Mouse (Mus musculus) embryo, embryonic 9.5 days (tissue): Measurements from ENCODE around the gene Cd46.

Experiments
- DNase-seq: peaks from one replicate; pipeline ENCODE4 v3.0.0-alpha.2; 2017; ENCODE audit errors: extremely low spot score

Cd46 gene

DNA sequence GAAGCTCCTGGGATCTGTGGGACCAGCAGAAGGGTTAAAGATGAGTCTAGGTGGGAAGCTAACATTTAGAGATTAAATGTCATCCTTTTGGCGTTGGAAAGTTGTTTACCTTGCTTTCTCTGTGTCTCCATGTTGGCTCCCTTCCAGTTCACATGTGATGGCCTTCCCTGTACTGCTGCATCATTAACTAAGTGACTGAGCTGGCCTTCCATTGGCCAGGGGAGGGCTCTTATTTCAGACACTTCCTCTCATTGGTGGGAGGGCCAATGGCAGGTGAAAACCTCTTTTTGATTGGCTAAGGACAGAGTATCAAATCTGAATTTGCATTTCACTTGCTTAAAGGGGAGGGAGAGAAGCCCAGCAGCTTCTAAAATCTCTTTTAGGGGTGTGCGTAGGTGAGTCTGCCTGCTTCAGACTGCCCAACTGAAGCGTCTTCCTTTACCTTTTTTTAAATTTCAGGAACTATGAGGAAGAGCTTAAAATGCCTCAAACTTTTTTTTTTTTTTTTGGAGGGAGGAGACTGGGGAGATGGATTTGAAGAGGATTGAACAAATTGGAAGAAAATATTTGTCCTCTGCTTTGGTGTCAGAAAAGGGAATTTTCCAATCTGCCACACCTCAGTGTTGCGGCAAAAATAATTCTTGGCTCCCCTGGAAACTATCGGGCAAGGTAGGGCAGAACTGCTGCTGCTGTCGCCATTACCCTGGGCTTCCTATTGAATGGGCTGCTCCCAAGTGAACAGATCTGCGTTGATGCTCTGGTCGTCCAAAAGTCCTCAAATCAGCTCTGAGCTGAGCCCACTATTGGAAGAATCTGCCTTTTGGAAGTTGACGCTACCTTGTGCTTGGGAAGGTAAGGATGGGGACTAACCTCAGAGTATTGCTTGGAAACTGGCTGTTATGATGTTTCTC, 73.7 kb downstream of the Cd46 start:
- DNase-seq: no peak

DNA sequence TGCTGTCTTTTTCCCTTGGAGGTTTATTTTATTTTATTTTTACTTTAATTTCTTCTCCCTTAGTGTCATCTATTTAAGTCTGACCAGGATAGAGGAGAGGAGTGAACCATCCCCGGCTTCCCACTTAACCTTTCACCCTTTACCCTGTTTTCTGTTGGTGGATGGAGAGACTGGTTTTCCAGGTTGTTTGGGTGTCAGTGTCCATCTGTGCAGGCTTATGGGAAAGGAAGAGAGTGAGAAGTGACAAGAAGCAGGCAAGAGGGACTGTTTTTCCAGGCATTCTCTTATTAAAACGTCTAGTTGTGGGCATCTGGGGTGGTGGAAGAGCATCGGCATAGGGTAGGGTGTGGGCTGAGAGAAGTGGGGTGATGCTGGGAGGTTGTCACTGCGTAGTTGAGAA, 74.4 kb downstream of the Cd46 start:
- DNase-seq: no peak

DNA sequence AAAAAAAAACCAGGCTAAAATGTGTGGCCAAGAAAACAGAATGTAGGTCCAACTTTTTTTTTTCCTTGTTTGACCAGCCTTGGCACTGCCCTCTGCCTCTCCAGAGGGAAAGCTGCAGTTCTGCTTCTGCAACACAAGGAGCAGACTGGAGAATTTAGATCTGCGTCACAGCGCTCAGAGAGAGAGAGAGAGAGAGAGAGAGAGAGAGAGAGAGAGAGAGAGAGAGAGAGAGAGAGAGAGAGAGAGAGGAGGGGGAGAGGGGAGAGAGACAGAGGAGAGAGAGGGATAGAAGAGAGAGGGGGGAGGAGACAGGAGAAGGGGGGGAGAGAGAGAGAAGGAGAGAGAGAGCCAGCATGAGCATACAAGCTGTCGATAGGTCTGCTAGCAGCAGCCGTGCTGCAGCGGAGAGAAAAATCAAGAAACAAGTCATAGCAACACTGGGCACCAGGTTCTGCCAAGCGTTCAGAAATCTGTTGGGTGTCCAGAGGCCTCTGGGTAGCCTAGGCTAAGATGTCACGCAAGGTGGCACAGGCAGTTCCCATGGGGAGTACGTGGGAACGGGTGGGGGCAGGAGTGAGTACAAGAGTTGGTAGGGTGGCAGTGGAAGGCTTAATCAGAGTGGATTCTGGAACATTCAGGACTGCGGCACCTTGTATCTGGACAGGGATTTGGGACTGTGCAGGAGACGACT, 75.1 kb downstream of the Cd46 start:
- no peak for DNase-seq

DNA sequence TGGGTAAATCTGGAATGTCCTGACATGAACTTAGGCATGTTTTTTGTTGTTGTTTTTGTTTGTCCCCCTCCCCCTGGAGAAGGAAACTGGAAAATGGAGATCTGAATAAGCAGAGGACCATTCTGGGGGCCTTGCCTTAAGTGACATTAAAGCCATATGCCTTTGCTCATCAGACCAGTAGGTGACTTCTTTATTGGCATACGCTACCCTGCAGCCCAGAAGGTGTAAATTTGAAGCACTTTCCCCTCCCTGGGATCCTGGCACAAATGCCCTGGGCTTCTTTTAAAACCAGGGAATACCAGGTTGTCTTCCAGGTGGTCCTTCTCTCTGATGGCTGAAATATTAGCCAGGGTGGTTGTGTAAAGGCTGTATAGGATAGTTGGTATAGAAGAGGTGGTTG, 76.8 kb downstream of the Cd46 start:
- no peak for DNase-seq

DNA sequence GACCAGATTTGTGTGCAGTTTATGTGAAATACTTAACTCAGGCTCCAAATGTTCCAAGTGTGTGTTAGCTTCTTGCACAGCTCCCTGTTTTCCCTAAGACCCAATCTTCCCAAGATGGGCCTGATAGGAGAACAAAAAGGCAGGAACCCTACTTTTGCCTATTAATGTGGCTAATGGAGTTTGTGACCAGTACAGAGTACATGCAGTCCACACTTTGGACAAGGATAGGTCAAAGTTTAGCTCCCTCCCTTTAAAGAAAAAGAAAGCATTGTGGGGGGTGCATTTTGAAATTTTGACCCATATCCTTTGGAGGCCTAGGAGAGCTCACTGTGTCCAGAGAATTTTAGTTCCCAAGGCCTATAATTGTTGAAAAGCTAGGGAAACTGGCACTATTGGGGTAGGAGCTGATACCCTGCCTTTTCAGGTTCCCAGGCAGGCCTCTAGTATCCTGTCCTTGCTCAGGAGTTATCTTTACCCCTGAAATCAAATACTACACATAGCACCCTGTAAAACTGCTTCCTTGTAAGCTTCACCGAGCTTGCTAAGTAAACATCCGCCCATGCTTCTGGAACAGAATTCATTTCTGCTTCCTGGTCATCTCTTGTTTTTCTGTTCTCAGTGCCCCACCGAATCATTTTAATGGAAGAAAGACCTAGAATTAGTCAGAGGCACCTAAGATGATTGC, 77.7 kb downstream of the Cd46 start:
- DNase-seq: no peak

DNA sequence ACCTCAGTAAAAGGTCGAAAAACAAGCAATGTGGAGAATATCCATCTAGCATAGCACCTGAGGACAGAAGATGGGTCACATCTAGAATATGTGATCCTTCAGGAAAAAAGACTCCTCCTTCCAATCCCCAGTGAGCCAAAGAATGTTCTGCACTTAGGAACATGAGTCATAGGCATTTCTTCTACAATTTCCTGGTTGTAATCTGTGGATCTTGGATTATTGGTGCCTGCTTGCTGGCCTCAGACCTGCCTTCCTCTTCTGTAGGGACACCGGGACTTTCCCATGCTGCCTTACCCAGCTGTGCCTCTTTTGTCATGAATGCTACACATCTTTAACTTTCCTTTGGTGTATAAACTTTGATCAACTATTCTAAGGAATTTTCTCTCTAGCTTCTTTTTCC, 79.5 kb downstream of the Cd46 start:
- no peak for DNase-seq

DNA sequence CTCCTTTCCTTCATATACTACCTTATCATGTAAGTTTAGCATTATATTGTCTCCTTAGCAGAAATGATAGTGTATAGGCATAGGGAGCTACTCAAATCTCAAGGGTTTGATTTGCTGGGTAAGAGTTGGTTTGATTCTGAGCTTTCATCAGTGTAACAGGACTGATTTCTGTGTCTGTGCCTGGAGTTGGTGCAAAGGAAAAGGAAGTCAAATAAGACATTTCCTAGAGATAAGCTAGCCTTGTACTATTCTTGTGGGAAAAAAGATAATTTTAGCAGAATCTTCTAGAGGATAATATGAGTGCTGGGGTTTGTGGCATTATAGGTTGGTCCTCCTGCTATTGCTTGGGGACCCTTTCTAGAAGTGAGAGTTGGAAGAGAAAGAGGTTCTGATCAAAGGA, 85.8 kb downstream of the Cd46 start:
- no peak for DNase-seq

DNA sequence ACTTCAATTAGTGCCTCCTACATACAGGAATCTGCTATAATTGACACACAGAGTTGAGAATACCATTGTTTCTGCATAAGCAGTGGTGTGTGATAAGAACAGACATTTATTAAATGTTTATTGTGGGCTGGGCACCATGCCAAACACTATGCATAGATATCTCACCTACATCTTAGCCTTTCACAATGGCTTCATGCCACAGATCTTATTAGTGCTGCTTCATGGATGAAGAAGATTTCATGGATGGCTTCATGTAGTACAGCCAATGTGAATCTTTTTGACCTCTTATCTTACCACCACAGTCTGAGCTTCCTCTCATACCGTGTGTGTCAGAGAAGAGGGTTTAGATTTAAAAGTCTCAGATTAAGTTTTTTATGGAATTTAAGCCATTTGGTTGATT, 87.9 kb downstream of the Cd46 start:
- no peak for DNase-seq

DNA sequence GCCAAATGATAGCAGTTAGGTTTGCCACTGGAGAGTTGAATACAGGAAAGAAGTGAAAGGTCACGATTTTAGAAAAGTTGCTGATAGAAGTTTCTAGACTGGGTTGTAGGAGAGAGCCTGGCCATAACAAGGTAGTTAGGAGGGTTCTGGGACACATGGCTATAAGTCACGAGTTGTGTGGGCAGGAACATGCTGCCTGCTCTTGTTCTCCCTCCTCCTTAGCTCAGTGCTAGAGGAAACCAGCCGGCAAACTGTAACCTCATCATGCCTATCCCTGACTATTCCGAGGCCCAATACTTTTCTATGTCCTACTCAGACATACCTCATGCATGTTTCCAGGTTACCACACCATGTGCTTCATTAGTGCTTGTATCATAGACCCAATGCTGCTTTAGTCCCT, 88.7 kb downstream of the Cd46 start:
- DNase-seq: no peak

DNA sequence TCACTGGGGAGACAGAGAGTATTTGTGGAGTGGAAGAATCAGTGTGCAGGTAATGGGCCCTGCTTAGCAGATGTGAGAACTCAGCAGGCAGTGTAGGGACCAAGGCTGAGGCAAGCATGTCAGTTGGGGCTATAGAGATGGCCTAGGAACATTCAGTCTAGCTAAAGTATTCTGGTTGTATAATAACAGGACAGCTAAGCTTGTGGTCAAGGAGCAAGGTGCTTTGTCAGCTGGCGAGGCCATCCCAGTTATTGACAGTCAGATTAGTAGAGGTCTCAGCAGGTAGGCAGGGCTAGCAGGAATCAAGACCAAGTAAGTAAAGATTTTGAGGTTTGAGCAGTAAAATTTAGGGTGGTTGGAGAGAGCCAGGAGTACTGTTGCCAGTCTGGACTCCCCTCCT, 93.7 kb downstream of the Cd46 start:
- no peak for DNase-seq

DNA sequence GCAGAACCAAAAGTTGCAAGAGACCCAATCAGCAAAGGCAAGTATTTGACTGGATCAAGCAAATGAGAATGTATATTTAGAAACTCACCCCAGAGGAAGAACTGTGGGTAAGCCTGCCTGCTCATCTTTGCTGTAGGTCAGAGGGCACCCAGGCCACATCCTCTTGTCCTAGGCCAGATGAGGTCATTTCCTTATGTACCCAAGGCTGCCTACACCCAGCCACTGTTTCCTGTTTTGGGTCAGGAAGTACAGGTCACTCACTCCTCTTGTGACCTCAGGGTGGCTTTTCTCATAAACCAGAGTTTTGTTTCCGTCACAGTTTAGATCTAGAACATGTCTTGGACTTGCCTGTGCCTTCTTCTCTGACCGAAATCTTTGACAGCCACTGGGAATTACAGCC, 96.9 kb downstream of the Cd46 start:
- no peak for DNase-seq

DNA sequence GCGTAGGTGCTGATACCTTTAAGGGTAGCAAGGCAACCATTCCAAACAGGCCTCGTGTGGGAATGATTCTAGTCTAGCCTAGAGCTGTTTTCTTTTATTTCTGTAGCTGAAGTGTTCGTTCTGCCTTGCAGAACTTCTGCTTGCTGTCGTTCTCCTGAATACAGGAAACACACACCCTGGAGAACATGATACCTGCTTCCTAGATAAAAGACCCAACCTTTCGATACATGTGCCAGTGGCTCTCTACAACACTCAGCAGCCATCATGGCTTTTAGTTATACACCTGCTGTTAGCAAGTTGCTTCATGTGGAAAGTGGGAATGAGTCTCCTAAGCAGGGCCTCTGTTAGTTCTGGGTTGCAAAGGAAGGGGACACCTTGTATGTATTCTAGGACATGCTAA, 97.8 kb downstream of the Cd46 start:
- DNase-seq: no peak

DNA sequence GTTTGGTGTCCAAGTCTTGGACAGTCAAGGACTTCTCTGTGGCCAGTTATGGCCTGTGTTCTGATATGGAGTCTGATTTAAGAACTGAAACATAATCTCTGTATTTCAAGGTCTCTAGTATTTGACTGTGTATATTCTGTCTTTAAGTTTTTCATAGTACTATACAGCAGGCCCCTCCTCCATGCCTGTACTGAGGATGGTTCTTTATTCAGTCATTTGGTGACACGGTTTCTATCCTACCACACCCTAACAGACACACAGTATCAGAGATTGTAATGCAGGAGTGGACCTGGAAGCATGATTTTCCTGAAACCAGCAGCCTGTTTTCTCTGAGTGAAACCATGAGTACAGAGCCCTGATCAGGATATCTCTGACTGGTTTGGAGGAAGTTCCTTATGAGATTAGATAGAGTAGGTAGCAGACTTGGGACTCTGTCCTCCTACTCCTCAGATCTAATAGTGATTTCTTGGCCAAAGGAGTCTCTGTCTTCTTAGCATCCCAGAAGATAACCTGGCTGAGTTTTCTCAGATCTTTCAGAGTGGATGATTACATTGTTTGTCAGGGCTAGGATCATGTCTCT, 98.5 kb downstream of the Cd46 start:
- DNase-seq: no peak

DNA sequence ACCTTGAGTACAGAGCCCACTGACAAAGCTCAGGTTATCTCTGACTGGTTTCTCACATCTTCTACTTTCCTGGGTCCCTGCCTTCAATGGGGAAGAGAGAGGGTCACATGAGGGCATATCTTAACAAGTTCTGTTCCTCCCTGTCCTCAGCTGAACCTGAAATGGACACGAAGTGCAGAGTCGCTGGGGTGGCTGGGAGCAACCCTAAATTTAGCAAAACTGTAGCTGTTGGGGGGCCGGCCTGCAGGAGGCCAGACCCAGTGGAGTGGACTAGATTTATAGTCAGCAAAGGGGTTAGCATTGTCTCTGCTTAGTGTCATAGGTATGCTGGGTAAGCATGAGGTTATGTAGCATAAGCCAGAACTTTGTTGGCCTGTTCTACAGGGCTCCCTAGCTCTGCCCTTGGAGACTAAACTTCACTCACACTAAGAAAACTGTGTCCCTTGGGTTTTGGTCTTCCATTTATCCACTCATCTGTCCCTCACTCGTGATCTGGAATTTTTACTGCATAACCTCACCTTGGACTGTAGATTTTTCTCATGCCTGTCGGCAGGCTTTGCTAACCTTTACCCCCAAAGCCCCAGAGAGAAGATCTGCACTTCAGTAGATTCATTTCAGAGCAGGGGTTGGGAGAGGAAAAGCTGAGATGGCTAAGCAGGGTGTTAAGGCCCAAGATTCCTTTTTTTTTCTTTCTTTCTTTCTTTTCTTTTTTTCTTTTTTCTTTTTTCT, 99.3 kb downstream of the Cd46 start:
- DNase-seq: no peak

DNA sequence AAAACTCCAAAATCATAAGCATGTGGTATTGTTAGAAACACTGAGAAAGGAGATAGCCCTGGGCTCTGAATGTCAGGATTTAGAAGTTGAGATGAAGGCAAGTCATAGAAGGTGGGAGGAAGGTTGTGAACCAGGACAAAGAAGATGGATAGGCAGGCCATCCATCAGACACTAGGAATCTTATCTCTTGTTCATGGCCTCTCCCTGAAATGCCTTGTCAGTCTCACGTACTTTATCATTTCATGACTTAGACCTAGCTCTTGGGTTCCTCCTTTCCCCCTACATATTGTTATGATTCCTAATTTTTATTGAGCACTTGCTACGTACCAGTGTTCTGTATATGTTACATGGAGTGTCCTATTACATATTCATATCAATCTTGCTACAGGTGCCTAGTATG, 100.4 kb downstream of the Cd46 start:
- DNase-seq: no peak

DNA sequence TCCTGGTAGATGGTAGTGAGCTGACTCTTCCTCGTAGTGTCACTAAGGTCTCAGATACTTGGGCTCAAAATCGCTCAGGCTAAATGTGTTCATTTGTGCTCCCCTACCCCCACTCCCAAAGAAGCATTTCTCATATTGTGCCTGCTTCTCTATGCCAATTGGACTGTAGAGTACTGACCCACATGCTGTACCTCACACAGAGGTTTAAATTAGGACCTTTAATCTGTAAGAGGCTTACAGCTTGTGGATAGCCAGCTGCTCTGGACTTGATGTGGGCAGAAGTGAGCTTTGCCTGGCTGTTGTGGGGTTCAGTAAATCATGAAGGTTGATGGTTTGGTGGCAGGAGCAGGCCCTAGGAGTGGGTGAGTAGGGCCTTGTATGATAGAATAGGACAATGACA, 101.1 kb downstream of the Cd46 start:
- DNase-seq: no peak

DNA sequence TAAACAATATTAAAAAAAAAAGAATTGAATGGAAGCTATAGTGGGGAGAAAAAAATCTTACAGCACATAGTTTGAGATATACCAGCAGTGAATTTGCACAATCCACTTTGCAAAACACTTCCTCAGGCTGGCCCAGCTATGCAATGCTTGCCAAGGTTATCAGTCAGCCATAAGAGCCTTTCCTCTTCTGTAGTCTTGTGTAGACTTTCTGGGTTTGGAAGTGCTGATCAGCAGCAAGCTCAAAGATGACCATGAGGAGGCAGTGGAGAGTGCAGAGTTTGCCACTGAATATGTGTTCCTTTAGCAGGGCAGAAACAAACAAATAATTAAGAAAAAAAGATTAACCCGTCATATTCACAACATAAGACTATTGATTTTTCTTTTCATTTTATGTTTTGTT, 103.0 kb downstream of the Cd46 start:
- DNase-seq: no peak
